Mouse (Mus musculus): ENCODE data around the gene Ccin.

The Ccin gene

DNA sequence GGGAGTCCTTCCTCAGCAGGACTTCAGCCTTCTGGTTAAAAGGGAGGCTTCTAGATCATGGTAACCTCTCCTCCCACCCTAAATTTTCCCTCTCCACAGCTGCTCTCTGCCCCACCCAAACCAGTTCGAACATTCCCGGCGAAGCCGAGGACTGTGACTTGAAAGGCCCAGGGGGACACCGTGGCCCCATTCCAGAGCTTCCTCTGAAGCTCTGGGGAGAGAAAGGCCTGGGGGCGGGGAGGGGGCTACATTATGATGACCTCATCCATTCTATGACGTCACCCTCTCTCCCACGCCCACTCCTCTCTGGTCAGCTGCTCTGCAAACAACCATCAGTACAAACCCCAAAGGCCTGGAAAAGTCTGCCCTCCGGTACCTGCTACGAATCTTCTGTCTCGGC is at the start of gene Ccin:
TSS of gene Ccin (plus strand) at position 303 of the 400 bp plus-strand sequence.
- DNase-seq (ENCODE audit: low read depth, low spot score), result no peak

DNA sequence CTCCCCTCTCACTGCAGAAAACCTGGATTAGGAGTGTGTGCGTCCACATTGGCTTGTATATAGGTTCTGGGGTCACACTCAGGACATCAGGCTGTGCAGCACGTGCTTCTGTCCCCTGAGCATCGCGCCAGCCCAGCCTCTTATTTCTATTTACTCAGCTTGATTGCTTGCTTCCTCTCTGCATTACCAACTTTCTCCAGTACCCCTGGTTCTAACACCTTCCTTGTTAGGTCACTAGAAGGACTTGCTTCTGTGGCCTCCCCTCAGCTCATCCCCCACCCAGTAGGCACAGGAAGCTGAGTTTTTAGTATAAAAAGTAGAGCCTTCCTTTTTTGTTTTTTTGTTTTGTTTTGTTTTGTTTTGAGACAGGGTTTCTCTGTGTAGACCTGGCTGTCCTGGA is 47.1 kb upstream of the Ccin start:
- DNase-seq (ENCODE audit: low read depth, low spot score), result no peak

DNA sequence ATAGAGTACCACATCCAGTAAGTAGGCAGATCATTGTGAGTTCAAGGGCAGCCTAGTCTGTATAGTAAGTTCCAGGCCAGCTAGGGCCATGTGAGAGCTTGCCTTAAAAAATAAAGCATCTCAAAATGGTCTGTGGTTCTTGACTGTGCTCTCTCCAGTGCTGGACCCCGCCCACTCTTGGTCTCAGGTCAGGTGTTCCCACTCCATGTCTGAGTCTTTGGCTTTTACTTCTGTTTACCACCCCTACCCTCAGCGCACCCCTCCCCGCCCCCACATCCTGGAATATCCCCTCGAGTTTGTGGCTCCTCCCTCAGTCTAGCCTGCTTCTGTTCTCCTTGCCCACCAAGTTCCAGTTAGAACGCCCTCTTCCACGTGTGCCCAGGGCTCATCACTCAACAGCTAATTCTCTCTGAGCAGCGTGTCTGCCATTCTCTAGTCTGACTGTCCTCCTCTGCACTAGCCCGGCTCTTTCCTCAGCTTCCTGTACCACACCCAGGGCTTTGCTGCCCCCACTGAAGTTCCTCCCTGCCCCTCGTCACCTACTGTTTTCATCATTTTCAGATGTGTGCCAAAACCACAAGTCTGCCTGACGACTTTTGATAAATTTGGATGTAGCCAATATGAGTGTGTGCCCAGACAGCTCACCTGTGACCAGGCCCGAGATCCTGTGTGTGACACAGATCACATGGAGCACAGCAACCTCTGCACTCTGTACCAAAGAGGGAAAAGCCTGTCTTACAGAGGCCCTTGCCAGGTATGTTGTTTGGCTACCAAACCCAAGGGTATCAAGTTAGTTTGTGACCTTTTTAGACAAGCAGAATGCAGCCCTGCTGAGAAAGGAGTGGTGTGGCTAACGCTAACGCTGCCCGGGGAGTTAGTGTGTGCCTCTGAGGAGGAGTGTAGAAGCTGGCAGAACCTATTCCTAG is 46.3 kb upstream of the Ccin start:
- no peak for DNase-seq (ENCODE audit: low read depth, low spot score)

DNA sequence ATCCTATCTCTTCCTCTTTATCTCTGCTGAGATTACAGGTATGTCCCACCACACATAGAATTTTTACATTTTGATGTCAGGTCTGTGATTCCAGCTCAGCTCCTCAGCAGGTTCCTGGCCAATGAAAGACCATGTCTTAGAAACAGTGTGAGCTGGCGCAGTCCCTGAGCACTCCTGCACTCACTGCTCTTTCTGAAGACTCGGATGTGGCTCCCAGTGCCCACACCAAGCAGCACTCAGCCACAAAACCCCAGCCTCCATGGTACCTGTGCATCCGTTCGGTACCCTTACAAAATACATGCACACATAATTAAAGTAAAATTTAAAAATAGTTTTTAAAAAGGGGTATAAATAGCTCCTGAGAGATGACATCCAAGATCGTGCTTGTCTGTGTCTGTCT is 42.0 kb upstream of the Ccin start:
- DNase-seq (ENCODE audit: low read depth, low spot score), result no peak

DNA sequence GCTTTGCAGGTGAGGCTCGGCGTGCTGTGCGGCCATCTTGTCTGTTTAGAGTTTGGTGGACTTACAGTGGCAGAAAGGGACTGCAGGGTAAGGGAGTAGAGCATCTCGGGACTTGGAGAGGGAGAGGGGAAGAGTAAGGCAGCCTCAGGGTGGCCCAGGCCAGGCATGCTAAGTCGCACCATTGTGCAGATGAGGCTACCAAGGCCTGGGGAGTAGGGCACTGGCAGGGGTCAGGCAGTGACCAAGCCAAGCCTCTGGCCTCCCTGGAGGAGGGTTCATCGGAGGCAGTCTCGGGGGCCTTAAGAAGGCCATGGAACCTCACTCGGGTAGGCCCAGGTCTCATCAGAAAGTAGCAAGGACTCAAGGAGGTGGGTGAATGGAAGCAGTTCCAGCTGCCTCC is 40.9 kb upstream of the Ccin start:
- DNase-seq (ENCODE audit: low read depth, low spot score), result no peak

DNA sequence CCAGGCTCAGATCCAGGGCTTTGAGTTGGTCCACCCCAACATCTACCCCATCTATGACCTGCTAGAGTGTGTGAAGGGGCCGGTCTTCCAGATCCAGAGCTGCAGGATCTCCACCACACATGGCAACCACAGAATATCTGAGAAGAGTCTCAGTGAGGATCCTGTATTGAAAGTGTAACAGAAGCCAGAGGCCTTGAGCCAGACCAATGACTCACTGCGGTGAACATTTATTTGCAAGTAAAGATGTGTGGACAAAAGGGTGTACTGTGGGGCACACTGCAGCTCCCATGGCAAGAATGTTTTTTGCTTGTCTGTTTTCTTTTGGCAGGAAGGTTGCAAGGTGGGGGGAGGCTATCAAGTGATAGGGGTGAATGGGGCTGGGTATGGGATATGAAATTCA is 35.7 kb upstream of the Ccin start:
- DNase-seq (ENCODE audit: low read depth, low spot score), result no peak

DNA sequence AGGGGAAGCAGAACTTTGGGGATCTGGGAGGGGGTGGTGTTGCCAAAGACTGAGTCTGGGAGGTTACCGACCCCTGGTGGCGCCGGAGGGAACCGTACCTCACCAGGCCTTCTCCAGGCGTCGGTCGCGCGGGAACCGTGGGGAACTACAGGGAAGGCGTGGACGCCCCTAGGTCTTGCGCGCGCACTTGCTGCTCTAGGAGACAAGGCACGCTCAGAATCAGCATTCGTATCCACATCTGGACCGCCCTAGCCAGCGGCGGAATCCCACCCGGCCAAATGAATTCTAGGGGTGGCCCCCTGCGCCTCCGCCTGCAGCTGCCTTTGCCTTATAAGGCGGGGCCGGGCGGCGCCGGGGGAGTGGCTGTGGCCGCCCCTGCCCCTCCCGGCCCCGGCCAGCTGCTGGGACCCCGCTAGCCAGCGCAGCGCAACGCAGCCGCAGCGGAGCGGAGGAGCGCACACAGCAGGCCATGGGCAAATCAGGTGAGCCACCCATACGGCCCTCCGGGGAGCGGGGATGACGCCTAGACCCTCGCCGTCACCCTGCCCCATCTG is 25.9 kb upstream of the Ccin start, which contains the start of gene Glipr2:
TSS of gene Glipr2 (plus strand) at position 110 of the 554 bp plus-strand sequence.
- peak; percentile 98 for DNase-seq (ENCODE audit: low read depth, low spot score)

DNA sequence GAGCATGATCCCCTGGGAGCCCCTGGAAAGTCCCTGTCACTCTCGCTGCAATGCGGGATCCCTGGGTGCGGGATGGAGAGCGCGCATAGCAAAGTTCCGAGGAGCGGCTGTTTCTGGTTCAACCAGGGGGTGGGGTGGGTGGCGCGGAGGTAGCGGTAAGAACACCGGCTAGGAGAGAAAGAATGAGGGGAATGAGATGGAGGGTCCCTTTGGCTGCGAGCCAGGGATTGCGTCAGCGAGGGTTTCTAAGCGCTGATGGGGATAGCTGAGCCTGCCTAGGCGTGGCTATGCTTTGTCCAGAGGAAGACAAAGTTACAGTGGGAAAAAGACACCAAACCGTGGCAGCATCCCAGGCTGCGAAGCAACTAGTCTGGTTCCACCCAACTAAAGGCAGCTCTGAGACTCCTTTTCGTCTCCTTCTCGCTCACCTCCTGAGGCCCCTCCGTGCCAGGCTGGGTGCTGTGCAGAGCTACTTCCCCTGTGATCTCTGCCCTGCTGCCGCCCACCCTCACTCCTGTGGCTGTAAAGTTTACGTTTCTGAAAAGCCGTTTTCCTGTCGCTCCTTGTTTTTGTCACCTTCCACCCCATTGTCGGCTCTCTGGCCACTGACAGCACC is 25.3 kb upstream of the Ccin start:
- DNase-seq (ENCODE audit: low read depth, low spot score), result peak; percentile 81

DNA sequence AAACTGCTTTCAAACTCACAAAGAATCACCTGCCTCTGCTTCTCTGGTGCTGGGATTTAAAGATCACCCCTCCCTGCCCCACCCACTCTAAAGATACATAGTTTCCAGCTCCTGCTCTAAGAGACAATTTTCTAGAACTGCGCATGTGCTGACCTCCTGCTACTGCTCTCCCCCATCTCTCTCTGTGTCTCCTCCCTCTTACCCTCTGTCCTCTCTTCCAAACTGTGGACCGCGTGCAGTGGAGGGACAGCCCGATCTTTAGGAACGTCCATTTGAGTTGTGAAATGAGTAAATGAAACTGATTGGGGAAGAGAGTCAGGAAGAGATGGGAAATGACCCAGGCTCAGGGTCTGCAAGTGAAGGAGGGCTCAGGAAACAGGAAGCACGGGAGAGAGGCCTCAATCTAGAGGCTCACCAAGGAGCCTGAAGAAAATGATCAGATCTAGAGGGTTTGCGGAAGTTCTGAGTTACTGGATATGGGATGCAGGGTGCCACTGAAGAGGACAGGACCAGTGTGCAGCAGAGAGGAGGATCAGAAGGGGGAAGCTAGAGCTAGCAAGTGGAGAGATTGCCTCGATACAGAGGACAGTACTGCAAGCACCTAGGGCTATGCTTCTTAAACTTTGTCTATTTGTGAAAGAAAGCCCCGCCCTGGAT is 23.6 kb upstream of the Ccin start:
- DNase-seq (ENCODE audit: low read depth, low spot score), result no peak

DNA sequence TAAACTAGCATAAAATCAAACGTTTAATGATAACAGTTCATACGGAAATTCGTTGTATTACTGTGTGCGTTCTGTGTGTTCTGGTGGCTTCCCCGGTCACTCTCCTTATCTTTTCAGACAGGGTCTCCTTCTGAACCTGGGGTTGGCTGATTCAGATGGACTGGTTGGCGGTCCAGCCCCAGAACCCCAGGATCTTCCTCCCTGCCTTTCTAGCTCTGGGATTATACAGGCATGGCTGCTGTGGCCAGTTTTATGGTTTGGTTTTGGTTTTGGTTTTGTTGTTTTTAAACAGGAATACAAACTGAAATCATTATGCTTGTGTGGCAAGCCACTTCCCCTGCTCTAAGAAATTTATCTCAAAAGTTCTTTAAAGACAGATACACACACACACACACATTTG is 23.1 kb upstream of the Ccin start:
- DNase-seq (ENCODE audit: low read depth, low spot score), result no peak

DNA sequence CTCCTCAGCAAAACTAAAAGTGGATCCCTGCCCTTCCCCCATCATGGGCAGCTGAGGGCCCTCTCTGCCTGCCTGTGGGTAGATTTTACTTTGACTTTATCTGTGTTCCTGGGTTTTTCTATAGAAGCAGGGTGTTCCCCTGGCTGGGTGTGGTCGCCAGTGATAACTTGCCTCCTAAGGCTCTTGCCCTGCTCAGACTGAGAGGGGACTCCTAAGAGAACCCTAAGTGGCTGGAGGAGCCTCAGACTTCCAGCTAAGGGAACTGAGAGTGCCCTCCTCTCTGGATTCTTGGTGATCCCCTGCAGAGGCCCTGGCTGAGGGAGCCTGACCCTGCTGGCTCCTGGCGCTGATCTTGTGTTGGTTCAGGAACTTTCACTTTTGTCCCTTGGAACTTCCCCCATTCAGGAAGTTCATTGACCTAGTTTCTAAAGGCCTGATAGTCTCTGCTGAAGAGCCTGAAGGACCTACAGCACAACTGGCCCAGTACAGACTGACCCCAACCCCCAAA is 18.9 kb upstream of the Ccin start:
- peak; percentile 29 for DNase-seq (ENCODE audit: low read depth, low spot score)

DNA sequence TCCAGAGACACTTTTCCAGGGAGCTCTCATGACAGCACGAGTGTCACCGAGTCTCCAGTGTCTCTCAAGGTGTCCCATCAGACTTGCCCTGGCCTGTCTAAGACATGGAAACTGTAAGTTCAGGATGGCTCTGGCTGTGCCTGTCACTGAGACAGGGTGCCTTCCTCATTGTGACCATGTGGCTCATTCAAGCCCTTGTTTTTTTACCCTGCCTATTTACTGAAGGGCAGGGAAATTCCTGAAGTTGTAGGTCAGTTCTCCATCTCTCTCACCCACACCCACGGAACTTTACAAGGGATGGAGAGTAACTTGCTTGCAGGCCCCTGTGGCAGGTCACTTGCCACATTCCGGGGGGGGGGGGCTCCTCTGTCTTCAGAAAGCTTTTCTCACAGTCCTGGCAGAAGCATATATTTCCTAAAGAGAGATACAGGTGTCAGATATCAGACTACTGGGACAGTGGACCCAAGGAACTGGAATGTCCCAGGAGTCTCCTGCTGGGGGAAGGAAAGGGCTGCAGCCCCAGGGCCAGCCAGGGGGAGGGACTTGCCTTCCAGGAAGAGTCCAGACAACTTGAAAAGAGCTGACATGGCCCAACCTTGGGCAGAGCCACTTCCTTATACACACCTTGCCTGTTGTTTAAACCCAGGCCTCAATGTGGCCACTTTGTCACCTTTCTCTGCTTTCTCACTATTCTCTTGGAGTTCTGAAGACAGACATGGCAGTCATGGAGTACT is 18.2 kb upstream of the Ccin start:
- peak; percentile 28 for DNase-seq (ENCODE audit: low read depth, low spot score)

DNA sequence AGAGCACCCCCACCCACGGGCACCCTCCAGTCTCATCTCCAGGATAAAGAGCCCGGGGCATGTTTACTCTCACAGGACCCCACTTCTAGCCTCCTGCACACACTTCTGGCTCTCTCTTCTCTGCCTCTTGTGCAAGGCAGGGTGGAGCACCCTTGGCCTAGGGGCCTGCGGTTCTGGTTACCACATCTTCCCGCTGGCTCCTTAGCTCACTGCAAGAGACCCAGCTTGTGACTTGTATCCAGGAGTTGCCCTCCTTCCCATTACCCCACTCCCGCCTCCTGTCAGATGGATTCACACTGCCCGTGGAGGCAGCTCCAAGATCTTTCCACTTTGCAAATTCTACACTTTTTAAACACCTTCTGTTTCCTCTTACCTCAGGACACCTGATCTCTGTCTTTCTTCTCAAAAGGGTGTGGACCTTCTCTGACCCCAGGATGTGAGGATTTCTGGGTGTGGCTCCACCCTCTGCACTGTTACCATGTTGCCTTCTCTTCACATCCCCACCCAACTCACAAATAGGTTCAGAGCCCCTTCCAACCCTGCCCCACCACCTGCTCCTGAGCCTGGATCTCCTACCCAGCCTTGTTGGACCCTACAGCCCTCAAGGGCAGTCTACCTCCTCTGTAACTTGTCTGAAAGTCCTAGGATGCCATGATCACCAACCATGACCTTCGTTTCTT is 17.3 kb upstream of the Ccin start:
- DNase-seq (ENCODE audit: low read depth, low spot score), result peak; percentile 69

DNA sequence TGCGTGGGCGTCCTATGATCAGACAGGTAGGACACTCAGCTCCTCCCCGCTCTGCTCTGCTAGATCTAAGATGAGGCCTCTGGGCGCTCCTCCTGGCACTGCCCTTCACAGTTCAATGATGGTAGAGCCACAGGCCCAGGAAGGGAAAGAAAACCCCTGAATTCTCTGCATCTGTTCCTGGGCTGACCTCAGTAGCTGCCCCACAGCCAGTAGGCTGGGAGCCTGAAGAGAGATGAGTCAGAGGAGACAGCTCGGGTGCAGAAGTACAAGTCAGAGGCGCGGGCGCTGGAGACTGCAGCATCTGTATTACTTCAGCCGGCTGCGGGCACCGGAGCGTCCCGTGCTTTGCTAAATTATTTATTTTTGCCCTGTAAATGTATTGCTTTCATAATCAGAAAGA is 14.6 kb upstream of the Ccin start:
- no peak for DNase-seq (ENCODE audit: low read depth, low spot score)

DNA sequence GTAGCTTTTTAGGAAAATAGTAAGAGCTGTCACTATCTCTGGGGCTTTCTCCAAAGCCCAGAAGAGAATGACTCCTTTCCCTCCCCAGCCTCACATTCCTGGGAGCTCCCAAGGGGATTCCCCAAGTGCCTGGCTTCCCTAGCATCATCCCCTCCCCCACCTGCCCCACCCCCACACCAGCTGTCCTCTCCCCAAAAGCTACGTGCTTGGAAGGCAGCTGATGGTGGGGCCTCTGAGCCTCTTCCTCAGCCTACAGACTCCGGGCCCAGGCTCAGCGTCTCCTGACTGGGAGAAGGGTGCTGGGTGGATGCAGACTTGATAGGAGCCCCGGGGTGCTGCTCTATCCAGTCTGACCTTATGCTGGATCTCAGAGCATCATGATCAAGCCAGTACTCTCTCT is 13.9 kb upstream of the Ccin start:
- DNase-seq (ENCODE audit: low read depth, low spot score), result peak; percentile 41

DNA sequence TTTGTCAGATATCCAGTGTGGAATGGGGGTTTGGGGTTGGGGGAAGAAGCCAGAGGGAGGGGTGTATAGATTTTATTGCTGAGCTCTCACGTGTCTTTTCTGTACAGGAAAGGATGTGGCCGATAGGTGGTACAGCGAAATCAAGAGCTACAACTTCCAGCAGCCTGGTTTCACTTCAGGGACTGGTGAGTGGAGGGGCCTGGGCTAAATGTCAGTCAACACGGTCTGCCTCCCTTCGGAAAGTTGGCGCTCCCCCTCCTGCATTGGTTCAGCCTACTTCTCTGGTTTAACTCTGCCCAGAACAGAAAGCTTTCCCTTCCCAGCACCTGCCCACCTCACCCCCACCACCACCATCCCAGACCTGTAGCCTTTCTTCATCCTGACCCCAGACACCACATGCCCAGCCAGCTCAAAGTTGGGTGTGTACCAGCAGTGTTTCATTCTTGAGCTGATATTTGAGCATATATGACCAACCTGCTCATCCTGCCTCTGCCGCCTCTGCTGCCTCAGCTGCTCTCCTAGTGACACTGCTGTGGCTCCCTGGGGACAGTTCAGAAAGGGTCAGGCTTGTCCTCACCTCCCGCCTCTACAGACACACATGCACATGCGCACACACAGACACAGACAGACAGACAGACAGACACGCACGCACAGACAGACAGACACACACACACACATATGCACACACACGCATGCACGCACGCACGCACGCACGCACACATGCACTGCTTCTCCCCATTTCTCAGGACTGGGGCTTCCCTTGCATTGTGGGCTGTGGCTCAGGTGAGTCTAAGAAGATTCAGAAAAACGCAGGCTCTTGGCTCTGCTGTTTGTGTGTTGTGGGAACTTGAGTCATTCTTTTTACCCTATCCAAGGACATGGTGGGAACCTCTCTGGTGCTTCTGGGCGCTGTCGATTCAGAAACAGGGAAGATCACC is 12.6 kb upstream of the Ccin start:
- no peak for DNase-seq (ENCODE audit: low read depth, low spot score)

DNA sequence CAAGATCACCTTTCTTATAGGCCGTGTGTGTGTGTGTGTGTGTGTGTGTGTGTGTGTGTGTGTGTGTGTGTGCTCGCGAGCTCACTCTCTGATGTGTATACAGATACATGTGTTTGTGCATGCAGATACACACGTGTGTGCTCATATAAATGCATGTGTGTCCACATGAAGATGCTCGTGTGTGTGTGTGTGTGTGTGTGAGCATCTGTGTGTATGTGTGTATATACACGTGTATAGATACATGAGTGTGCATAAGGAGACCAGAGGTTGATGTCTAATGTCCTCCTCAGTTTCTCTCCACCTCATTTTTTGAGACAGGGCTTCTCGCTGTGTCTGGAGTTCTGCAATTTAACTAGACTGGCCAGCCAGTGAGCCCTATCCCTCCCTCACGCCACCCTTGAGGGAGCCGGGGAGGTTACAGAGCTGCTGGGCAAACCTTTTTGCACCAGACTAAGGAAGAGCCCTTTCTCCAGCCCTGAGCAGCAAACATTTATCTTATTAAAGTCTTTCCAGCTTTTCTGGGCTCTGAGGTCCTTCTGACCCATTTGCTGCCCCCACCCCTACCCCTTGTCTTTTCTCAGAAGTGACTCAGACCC is 11.6 kb upstream of the Ccin start:
- no peak for DNase-seq (ENCODE audit: low read depth, low spot score)

DNA sequence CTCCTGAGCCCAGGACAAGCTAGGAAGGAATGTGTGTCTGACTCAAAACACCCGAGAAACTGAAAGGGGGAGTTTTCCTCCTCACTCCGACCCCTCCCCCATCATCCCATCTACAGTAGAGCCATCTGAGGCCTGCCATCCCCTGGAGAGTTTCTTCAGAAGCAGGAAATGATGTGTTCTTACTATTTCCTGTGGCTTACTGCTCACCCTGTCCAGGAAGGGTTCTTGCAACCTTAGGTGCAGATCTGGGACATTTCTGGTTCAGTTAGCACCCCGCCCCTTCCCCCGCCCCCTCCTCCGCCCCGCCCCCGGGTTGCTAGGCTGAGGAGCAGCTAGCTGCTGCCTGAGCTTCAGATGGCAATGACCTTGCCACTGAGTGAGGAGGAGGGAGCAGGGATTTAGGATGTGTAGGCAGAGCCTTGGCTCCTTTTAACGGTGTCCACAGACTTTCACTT is 11.1 kb upstream of the Ccin start:
- DNase-seq (ENCODE audit: low read depth, low spot score), result peak; percentile 74

DNA sequence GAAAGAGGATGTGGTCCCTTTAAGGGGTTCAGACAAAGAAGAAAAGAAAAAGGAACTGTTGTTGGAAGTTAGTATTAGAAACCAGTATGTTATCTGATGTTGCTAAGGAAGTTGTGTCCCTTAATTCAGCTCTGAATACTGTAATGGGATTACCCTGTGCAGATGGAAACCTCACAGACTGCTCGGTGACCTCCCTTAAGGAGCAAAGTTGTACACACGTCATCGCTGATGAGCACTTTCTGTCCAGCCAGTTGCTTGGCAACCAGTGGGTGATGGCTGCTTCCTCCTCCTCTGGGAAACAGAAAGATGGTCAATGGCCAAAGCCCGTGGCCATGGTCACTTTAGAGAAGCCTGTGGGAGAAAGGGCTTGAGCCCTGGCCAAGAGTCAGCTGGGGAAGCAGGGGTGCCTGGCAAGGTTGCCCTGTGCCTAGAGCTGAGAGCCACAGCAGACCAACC is 9.7 kb upstream of the Ccin start:
- no peak for DNase-seq (ENCODE audit: low read depth, low spot score)

Measured in ES-CJ7 (cell line).